Mouse (Mus musculus) spleen, adult 2 months (tissue): Measurements from ENCODE around the gene Gadl1.

Source experiments
- CTCF ChIP-seq: fragments of 200-500 bp; IDR thresholded peaks from 2 replicates; pipeline ENCODE4 v1.5.1; 2011; ENCODE audit warnings: mild to moderate bottlenecking, inconsistent platforms; ENCODE audit not compliant: insufficient read depth, insufficient read length, insufficient replicate concordance; ENCODE audit errors: extremely low read depth
- POLR2A ChIP-seq: fragments of 200-500 bp; IDR thresholded peaks from 2 replicates; pipeline ENCODE4 v1.6.1; 2011; ENCODE audit warnings: low read depth, low read length, inconsistent platforms

DNA sequence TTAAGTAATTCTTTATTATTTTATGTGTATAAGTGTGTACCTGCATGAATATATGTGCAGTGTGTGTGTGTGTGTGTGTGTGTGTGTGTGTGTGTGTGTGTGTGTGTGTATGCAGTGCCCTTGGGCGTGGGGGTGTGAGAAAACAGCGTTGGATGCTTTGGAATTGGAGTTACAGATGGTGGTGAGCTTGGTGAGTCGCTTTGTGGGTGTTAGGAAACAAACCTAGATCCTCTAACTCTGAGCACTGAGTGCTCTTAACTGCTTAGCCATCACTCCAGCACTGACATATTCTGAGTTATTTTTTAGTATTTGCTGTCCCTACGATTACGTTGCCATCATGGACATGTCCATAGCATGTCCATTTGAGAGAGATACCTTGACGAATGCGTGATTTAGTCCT is 206.6 kb downstream of the Gadl1 start:
- TF ChIP-seq CTCF (no peak), POLR2A (no peak)
